Mouse (Mus musculus) heart, embryonic 16.5 days (tissue): ENCODE data around the gene Slc38a7. TPM values are rescaled to one million over a fixed set of nuclear protein-coding genes. Genes with fewer than 3 reads are reported as not detected.
A peak's percentile ranks its signal among the peaks of the same experiment; 100 is the strongest.
"Not testable (repeated sequence)": the region's sequence is repeated elsewhere in the genome, so short reads cannot be mapped to it uniquely, and the experiment has no call there.

Source experiments
- ATAC-seq: fragments of 200-750 bp; cut with Nextera tagmentation; replicated peaks from 2 replicates; pipeline ENCODE4 v1.8.0; 2017; ENCODE audit warnings: moderate number of reproducible peaks; ENCODE audit not compliant: insufficient read depth, low FRiP score; ENCODE audit errors: extremely low read depth
- H3K27ac ChIP-seq: fragments of 300-500 bp; sonication (generic); 2 replicates; pipeline ENCODE4 v1.5.1; 2014; ENCODE audit warnings: mild to moderate bottlenecking, low read length, control low read depth, moderate library complexity
- H3K27me3 ChIP-seq: fragments of 300-500 bp; sonication (generic); 2 replicates; pipeline ENCODE4 v1.6.1; 2014; ENCODE audit warnings: low read length, mixed read lengths; ENCODE audit not compliant: control insufficient read depth, insufficient read depth
- H3K36me3 ChIP-seq: fragments of 300-500 bp; sonication (generic); 2 replicates; pipeline ENCODE4 v1.6.1; 2014; ENCODE audit not compliant: control insufficient read depth, insufficient read depth
- H3K4me1 ChIP-seq: fragments of 300-500 bp; sonication (generic); 2 replicates; pipeline ENCODE4 v1.6.1; 2014; ENCODE audit warnings: low read length, mixed read lengths; ENCODE audit not compliant: control insufficient read depth, insufficient read depth
- H3K4me2 ChIP-seq: fragments of 300-500 bp; sonication (generic); 2 replicates; pipeline ENCODE4 v1.6.1; 2014; ENCODE audit warnings: low read depth, mild to moderate bottlenecking, control low read depth, low read length
- H3K4me3 ChIP-seq: fragments of 300-500 bp; sonication (generic); 2 replicates; pipeline ENCODE4 v1.5.1; 2014; ENCODE audit warnings: mild to moderate bottlenecking, control low read depth, low read length
- H3K9ac ChIP-seq: fragments of 300-500 bp; sonication (generic); 2 replicates; pipeline ENCODE4 v1.6.1; 2014; ENCODE audit warnings: low read length, control low read depth
- H3K9me3 ChIP-seq: fragments of 300-500 bp; sonication (generic); replicated peaks from 2 replicates; pipeline ENCODE4 v1.6.1; 2016; ENCODE audit warnings: low read length; ENCODE audit not compliant: control insufficient read depth
- WGBS: fragments of 180-500 bp; shearing (Covaris S2); extraction: QIAGEN DNeasy Blood & Tissue Kit; methylation state at CpG from one replicate; pipeline ENCODE4 v1.1.7; 2014; 5-methylcytosine and 5-hydroxymethylcytosine counted together
- polyA plus RNA-seq: library from polyadenylated mRNA; unstranded; fragments of >200 nt; fragmentation: Nextera tagmentation; extraction: Ambion mirVana; gene quantifications from 2 replicates; pipeline ENCODE4 v1.2.1, GENCODE M21; 2015

The Slc38a7 gene
- polyA plus RNA-seq, 1 experiment from 2014 or later: 11.4 TPM

DNA sequence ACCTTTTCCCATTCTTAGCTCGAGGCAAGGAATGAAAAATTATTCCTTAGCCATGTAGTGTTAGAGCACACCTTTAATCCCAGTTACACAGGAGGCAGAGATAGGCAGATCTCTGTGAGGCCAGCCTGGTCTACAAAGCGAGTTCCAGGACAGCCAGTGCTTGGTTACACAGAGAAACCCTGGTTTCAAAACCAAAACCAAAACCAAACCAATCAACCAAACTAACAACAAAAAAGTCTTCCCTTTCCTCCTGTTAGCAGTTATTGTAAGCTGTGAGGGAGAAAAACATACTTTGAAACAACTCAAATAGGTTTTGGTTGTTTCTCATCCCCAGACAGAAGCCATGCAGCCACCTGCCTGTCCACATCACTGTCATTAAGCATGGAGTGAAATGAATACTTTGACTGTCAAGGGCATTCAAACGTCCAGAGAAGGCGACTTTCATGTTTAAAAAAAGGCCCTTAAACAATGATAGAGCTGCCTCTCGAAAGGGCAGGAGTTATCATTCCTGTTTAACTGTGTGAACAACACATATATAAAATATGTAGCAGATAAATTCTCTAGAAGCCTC is 32.0 kb upstream of the Slc38a7 start:
- no peaks in the 10 kb centered on the region for H3K27me3 ChIP-seq
- no peak for ATAC-seq
- peaks cover 32% of the 10 kb centered on the region for H3K4me1 ChIP-seq
- peak overlapping the region; percentile 70 for H3K4me2 ChIP-seq
- no peaks in the 10 kb centered on the region for H3K9me3 ChIP-seq
- WGBS: 54% methylated on average over 5 of the region's 5 CpGs
- H3K4me3 ChIP-seq: no peak overlapping the region
- 0 out of 2 replicates have a peak overlapping the region, but pooled peaks have one; percentile 16 for H3K9ac ChIP-seq
- H3K36me3 ChIP-seq: no peaks in the 10 kb centered on the region
- peak overlapping the region; percentile 17; the same call in 1 of the 2 replicates for H3K27ac ChIP-seq

DNA sequence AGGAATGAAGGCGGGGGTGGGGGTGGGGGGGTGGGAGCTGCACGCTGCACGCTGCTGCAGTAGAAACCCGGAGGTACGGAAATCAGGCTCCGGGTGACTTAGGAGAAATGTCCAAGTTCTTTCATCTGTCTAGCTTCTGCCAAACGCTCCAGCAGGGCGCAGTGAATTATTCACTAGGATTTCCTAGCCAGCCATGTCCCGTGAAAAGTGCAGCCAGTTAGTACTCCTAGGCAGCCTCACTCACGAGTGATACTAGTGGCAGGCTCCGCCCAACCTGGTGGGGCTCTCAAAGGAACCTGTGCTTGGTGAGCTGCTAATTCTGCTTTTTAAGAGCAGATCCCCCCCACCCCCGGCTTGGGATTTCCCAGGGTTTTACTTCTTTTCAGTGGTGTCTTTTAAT is 31.2 kb upstream of the Slc38a7 start:
- Histone ChIP-seq H3K4me1 (peaks cover 32% of the 10 kb centered on the region), H3K4me3 (no peak overlapping the region), H3K4me2 (peak overlapping the region; percentile 10; the same call in 1 of the 2 replicates), H3K36me3 (no peaks in the 10 kb centered on the region), H3K9me3 (no peaks in the 10 kb centered on the region), H3K9ac (no peak overlapping the region), H3K27me3 (no peaks in the 10 kb centered on the region), H3K27ac (no peak overlapping the region)
- ATAC-seq: no peak
- 72% methylated on average over 12 of the region's 12 CpGs for WGBS

- H3K4me1 ChIP-seq: peaks cover 41% of the 10 kb centered on the region
- H3K9ac ChIP-seq: no peak overlapping the region
- no peaks in the 10 kb centered on the region for H3K9me3 ChIP-seq
- H3K27me3 ChIP-seq: no peaks in the 10 kb centered on the region
- 57% methylated on average over 9 of the region's 9 CpGs for whole genome bisulfite sequencing
- H3K4me3 ChIP-seq: no peak overlapping the region
- ATAC-seq: no peak
- no peak overlapping the region for H3K27ac ChIP-seq
- peaks cover under 1% of the 10 kb centered on the region for H3K36me3 ChIP-seq
- no peak overlapping the region for H3K4me2 ChIP-seq
These were observed 28.9 kb upstream of the Slc38a7 start for GRCm38 (mm10) chr8:95882191-95882590.

DNA sequence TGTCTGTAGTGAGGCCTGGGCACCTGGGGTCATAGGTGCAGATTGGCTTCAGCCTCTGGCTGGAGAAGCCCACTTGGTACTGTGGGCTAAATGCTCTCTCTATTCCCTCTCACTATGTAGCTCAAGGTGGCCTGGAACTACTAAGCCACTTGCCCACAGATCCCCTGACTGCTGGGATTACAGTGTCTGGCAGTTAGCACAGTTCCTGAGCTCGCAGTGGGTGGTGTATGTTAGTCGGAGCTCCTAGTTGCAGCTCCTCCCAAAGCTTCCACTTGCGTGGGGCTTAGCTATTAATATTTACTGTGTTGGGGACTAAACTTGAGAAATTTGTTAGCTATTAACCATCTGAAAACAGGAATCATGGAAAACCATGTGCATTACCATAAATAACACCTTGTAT is 28.2 kb upstream of the Slc38a7 start:
- Histone ChIP-seq H3K36me3 (peaks cover 7% of the 10 kb centered on the region), H3K9ac (no peak overlapping the region), H3K4me3 (no peak overlapping the region), H3K9me3 (no peaks in the 10 kb centered on the region), H3K27me3 (no peaks in the 10 kb centered on the region), H3K4me1 (peaks cover 39% of the 10 kb centered on the region), H3K4me2 (no peak overlapping the region), H3K27ac (no peak overlapping the region)
- no peak for ATAC-seq
- WGBS: 62% methylated on average over 3 of the region's 3 CpGs

GRCm38 (mm10) chr8:95879823-95880222 is 26.5 kb upstream of the Slc38a7 start:
- Histone ChIP-seq H3K27ac (no peak overlapping the region), H3K4me1 (peaks cover 25% of the 10 kb centered on the region)

GRCm38 (mm10) chr8:95878176-95878962 is 25.0 kb upstream of the Slc38a7 start:
- Histone ChIP-seq H3K4me3 (peak overlapping the region; percentile 30), H3K27ac (peak overlapping the region; percentile 72), H3K9ac (peak overlapping the region; percentile 34), H3K4me2 (peak overlapping the region; percentile 55), H3K27me3 (no peaks in the 10 kb centered on the region), H3K9me3 (peaks cover 3% of the 10 kb centered on the region), H3K4me1 (peaks cover 19% of the 10 kb centered on the region), H3K36me3 (peaks cover 35% of the 10 kb centered on the region)
- WGBS: 35% methylated on average over 12 of the region's 12 CpGs
- peak; percentile 45; the same call in 1 of the 2 replicates for ATAC-seq

More at GRCm38 (mm10) chr8:95879823-95880222, 26.5 kb upstream of the Slc38a7 start:
- peaks cover 21% of the 10 kb centered on the region for H3K36me3 ChIP-seq
- H3K9ac ChIP-seq: no peak overlapping the region
- WGBS: 80% methylated on average over 4 of the region's 4 CpGs
- H3K27me3 ChIP-seq: no peaks in the 10 kb centered on the region
- H3K4me3 ChIP-seq: no peak overlapping the region
- ATAC-seq: no peak
- peaks cover 3% of the 10 kb centered on the region for H3K9me3 ChIP-seq
- no peak overlapping the region for H3K4me2 ChIP-seq

DNA sequence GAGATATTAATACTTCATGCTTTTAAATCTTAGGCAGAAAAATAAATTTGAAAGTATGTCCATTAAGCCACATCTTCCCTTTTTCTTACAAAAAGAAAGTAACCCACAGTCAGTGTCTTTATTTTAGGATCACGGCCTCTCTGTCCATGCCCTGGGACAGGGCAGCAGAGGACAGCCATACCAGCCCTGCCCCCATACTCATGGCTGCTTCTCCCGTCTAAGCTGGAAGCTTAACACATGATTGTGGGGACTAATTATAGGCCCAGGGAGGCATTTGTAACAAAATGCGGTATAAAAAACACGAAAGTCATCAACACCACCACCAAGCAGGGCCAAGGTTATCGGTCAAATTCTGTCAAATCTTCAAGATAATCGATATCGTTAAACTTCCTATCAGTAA is 21.9 kb upstream of the Slc38a7 start:
- H3K4me1 ChIP-seq: peaks cover 11% of the 10 kb centered on the region
- WGBS: 73% methylated on average over 7 of the region's 7 CpGs
- H3K27me3 ChIP-seq: no peaks in the 10 kb centered on the region
- peaks cover 3% of the 10 kb centered on the region for H3K9me3 ChIP-seq
- peak overlapping the region; percentile 66 for H3K27ac ChIP-seq
- H3K9ac ChIP-seq: no peak overlapping the region
- ATAC-seq: peak; percentile 59
- H3K4me3 ChIP-seq: no peak overlapping the region
- H3K4me2 ChIP-seq: no peak overlapping the region
- H3K36me3 ChIP-seq: peaks cover 64% of the 10 kb centered on the region

DNA sequence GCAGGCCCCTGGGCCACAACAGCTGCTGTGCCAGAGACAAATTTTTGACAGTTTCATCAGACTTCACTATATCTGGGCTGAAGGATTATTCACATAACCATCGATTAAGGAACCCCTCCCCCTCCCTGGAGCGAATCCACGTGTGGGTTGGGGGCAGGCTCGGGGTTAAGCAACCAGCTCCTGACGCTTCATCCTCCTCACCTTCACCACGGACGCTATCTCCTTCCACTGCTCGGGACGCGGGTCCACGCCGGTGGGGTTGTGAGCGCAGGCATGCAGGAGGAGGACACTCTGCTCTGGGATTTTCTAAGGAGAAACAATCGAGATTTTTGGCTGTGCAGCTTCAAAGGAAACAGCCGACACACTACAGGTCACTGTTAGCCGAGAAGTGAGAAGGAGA is 18.4 kb upstream of the Slc38a7 start:
- H3K27me3 ChIP-seq: no peaks in the 10 kb centered on the region
- WGBS: 87% methylated on average over 16 of the region's 16 CpGs
- H3K9ac ChIP-seq: no peak overlapping the region
- H3K9me3 ChIP-seq: peaks cover 3% of the 10 kb centered on the region
- no peaks in the 10 kb centered on the region for H3K4me1 ChIP-seq
- H3K36me3 ChIP-seq: peaks cover 93% of the 10 kb centered on the region
- no peak for ATAC-seq
- no peak overlapping the region for H3K4me2 ChIP-seq
- no peak overlapping the region for H3K27ac ChIP-seq
- no peak overlapping the region for H3K4me3 ChIP-seq

DNA sequence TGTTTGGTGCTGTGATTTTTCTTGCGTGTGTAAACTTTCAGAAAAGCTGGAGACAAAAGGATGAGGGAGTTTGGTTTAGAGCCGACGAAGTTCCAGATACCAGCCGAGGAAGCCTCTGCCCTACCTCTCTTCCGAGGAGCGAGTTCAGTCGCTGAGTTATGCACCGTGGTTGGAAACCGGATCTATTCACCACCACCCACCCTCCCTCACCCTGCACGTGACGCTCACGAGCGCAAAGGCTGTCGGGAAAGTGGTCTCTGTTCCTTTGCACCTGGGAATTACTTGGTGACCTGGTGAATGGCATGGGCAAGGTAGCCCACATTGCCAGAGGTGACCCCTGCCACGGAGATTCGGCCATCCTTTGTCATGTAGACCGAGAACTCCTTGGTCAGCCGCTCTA is 11.5 kb upstream of the Slc38a7 start:
- H3K4me2 ChIP-seq, ATAC-seq, H3K27me3 ChIP-seq, H3K27ac ChIP-seq, H3K9me3 ChIP-seq, H3K9ac ChIP-seq, H3K4me3 ChIP-seq, H3K4me1 ChIP-seq: not testable (repeated sequence)
- WGBS: 93% methylated on average over 17 of the region's 18 CpGs
- peaks cover 49% of the 10 kb centered on the region for H3K36me3 ChIP-seq
